Mouse (Mus musculus) G1E (cell line): ENCODE data around the gene Elmo2. TPM values are rescaled to one million over a fixed set of nuclear protein-coding genes. Genes with fewer than 3 reads are reported as not detected.

ENCODE experiments used
- ATAC-seq: 2 replicates; pipeline ENCODE4 v1.8.0; 2016; ENCODE audit warnings: mild to moderate bottlenecking; ENCODE audit not compliant: insufficient number of reproducible peaks, poor library complexity, low FRiP score, severe bottlenecking; ENCODE audit errors: extremely low read depth
- DNase-seq: peaks from one replicate; pipeline ENCODE4 v3.0.0; 2012; ENCODE audit warnings: low spot score
- H3K27me3 ChIP-seq: 2 replicates; pipeline ENCODE4 v1.6.1; 2012; ENCODE audit warnings: mild to moderate bottlenecking, low read length, inconsistent platforms; ENCODE audit not compliant: insufficient read depth
- H3K36me3 ChIP-seq: replicated peaks from 2 replicates; pipeline ENCODE3; 2012; ENCODE audit warnings: mild to moderate bottlenecking, inconsistent platforms
- H3K4me1 ChIP-seq: 2 replicates; pipeline ENCODE4 v1.6.1; 2012; ENCODE audit warnings: low read depth, low read length, inconsistent platforms, mixed read lengths; ENCODE audit not compliant: insufficient read depth
- H3K4me3 ChIP-seq: 2 replicates; pipeline ENCODE4 v1.5.1; 2012; ENCODE audit warnings: low read depth, mild to moderate bottlenecking, inconsistent platforms, low read length, moderate library complexity, mixed read lengths
- H3K9me3 ChIP-seq: replicated peaks from 2 replicates; pipeline ENCODE4 v1.6.1; 2012; ENCODE audit warnings: inconsistent platforms
- CTCF ChIP-seq: IDR thresholded peaks from 2 replicates; pipeline ENCODE4 v1.5.1; 2012; ENCODE audit warnings: low read depth, low read length, inconsistent platforms, mixed read lengths
- GATA1 ChIP-seq: IDR thresholded peaks from 2 replicates; pipeline ENCODE4 v1.6.1; 2012; ENCODE audit warnings: borderline replicate concordance, low read length, inconsistent platforms, mixed read lengths
- GATA2 ChIP-seq: IDR thresholded peaks from 2 replicates; pipeline ENCODE4 v1.6.1; 2012; ENCODE audit warnings: low read depth, low read length, inconsistent platforms, borderline replicate concordance
- POLR2AphosphoS5 ChIP-seq: IDR thresholded peaks from 2 replicates; pipeline ENCODE4 v1.6.1; 2012; ENCODE audit warnings: low read depth, low read length, inconsistent platforms; ENCODE audit not compliant: insufficient replicate concordance
- TAL1 ChIP-seq: conservative IDR thresholded peaks from 2 replicates; pipeline ENCODE4 v1.6.1; 2012; ENCODE audit warnings: low read depth, low read length, inconsistent platforms, mixed read lengths
- polyA plus RNA-seq: library from polyadenylated mRNA; stranded (reverse); fragments of >175 nt; gene quantifications from 2 replicates; pipeline ENCODE4 v1.2.3, GENCODE M21; 2012
- total RNA-seq, 2 experiments: library from RNA; stranded (forward) in 1 of 2; stranded (reverse) in 1 of 2; fragments of 200-1000 nt in 1 of 2; fragments of >200 nt in 1 of 2; fragmentation: Nextera tagmentation in 1 of 2; gene quantifications; 2 replicates each; pipeline ENCODE4 v1.2.3; 2014 to 2017

Gene Elmo2
- total and polyA plus RNA-seq, 3 experiments: 15.1 to 38.3 (median 17.7) TPM

- peaks cover 9% of the 10 kb centered on the region for H3K27me3 ChIP-seq
- no peak overlapping the region for H3K4me3 ChIP-seq
- DNase-seq (no peak), ATAC-seq (no peak)
- no peaks in the 10 kb centered on the region for H3K36me3 ChIP-seq
- H3K9me3 ChIP-seq: no peaks in the 10 kb centered on the region
- TF ChIP-seq CTCF (0 out of 2 replicates have a peak, but pooled peaks have one; percentile 3), POLR2AphosphoS5 (no peak)
- H3K4me1 ChIP-seq: no peaks in the 10 kb centered on the region
These were observed 10.9 kb upstream of the Elmo2 start for GRCm38 (mm10) chr2:165337191-165337590.

GRCm38 (mm10) chr2:165332610-165333210 lies 6.4 kb upstream of the Elmo2 start:
- no peaks in the 10 kb centered on the region for H3K36me3 ChIP-seq
- TF ChIP-seq GATA2 (no peak), CTCF (no peak), POLR2AphosphoS5 (no peak), GATA1 (no peak)
- no peak for DNase-seq
- H3K9me3 ChIP-seq: no peaks in the 10 kb centered on the region
- peaks cover 15% of the 10 kb centered on the region for H3K27me3 ChIP-seq
- no peak for ATAC-seq
- no peak overlapping the region for H3K4me3 ChIP-seq
- peaks cover 2% of the 10 kb centered on the region; the same call in 1 of the 2 replicates for H3K4me1 ChIP-seq

- H3K36me3 ChIP-seq: no peaks in the 10 kb centered on the region
- peaks cover 23% of the 10 kb centered on the region for H3K4me1 ChIP-seq
- ATAC-seq (no peak), DNase-seq (no peak)
- no peaks in the 10 kb centered on the region for H3K9me3 ChIP-seq
- peaks cover 15% of the 10 kb centered on the region for H3K27me3 ChIP-seq
- TF ChIP-seq CTCF (no peak), GATA2 (no peak), TAL1 (no peak), POLR2AphosphoS5 (no peak)
- no peak overlapping the region for H3K4me3 ChIP-seq
These were observed 3.4 kb upstream of the Elmo2 start for GRCm38 (mm10) chr2:165329703-165330102.

- peaks cover 33% of the 10 kb centered on the region for H3K4me1 ChIP-seq
- ATAC-seq: no peak
- DNase-seq: no peak
These were observed 2.5 kb upstream of the Elmo2 start for GRCm38 (mm10) chr2:165328746-165329145.

GRCm38 (mm10) chr2:165327386-165327785 lies 1.1 kb upstream of the Elmo2 start:
- ATAC-seq: no peak
- H3K27me3 ChIP-seq: peaks cover 12% of the 10 kb centered on the region
- peaks cover 39% of the 10 kb centered on the region for H3K4me1 ChIP-seq
- peaks cover 23% of the 10 kb centered on the region for H3K36me3 ChIP-seq
- H3K4me3 ChIP-seq: peak overlapping the region; percentile 89; the same call in 1 of the 2 replicates
- DNase-seq: no peak
- no peaks in the 10 kb centered on the region for H3K9me3 ChIP-seq
- TF ChIP-seq GATA2: no peak
- TF ChIP-seq TAL1: no peak
- TF ChIP-seq CTCF: no peak
- no peak for TF ChIP-seq GATA1
- no peak for TF ChIP-seq POLR2AphosphoS5

More at GRCm38 (mm10) chr2:165328746-165329145, 2.5 kb upstream of the Elmo2 start:
- no peak for TF ChIP-seq GATA1
- TF ChIP-seq TAL1: no peak
- TF ChIP-seq CTCF: no peak
- no peak for TF ChIP-seq GATA2
- TF ChIP-seq POLR2AphosphoS5: no peak
- H3K36me3 ChIP-seq: peaks cover 9% of the 10 kb centered on the region
- H3K9me3 ChIP-seq: no peaks in the 10 kb centered on the region
- no peak overlapping the region for H3K4me3 ChIP-seq
- H3K27me3 ChIP-seq: peaks cover 12% of the 10 kb centered on the region

- Histone ChIP-seq H3K4me1 (peaks cover 52% of the 10 kb centered on the region), H3K4me3 (peak overlapping the region; percentile 89), H3K27me3 (peaks cover 8% of the 10 kb centered on the region), H3K9me3 (no peaks in the 10 kb centered on the region), H3K36me3 (peaks cover 40% of the 10 kb centered on the region)
- no peak for ATAC-seq
- no peak for DNase-seq
- TF ChIP-seq GATA2 (no peak), GATA1 (no peak), CTCF (no peak)
These were observed 567 bp downstream of the Elmo2 start for GRCm38 (mm10) chr2:165325521-165326303.
